Mouse (Mus musculus) layer of hippocampus, adult 9-11 months (tissue): ENCODE data around the gene Mgst2.
A peak's percentile ranks its signal among the peaks of the same experiment; 100 is the strongest.

Experiments used
- DNase-seq: peaks from one replicate; pipeline ENCODE4 v3.0.0; 2022

Gene Mgst2

DNA sequence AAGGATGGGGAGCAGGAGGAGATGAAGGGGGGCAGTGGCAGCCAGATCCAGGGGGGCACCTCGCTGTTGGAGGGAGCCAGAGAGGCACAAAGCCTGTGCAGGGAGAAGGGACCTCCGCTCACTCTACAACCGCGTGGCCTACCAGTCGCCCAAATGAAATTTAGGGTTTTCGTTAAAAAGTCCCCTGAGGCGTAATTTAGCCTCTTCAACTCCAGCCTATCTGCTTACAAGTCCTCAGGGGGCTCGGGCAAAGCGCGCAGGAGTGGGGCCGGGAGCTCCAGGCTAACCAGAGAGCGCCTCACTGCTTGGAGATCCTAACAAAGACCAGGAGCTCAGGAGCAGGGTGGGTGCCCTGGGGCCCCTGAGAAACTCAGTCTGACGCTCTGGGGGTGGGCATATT, 41.8 kb downstream of the Mgst2 start:
- DNase-seq = no peak

DNA sequence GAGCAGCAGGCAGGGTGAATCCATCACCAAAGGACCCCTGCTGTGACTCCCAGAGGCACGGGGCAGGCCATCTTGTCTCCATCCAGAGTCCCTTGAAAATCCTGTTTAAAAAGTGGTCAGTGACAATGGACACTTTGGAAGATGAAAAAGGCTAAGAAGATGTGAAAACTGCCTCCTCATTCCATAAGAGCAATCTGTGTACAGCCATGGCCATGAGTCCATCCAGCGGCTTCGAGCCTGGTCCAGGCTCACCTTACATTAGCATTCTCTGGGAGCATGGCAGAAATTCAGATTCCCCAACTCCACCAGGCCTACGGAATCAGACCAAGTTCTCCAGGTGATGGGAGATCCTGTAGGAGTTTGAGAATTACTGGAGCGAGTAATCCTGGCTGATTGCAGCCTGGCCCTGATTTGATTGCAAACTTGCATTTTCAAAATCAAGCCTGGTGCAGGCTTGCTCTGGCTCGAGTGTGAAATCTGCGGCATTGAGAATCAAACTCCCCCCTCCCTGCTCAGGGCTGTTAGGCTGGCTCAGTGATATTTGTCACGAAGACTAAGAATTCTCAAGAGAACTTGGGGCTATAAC, 42.6 kb downstream of the Mgst2 start:
- DNase-seq = no peak

DNA sequence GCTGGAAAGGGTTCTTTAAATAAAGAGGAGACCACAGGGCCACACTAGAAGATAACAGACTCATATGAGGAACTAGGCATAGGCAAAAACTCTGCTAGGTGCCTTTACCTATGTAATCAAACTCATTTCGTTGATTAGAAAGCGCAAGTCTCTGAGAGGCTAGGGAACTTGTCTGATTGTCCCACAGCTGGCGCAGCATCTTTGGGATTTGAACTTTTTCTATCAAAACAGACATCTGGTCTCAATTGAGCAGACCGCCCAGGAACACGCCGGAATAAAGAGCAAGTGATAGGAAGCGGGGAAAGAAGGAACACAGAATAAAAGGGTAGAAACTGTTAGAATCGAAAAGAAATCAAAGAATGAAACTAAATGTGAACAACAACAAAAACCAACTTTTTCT, 43.3 kb downstream of the Mgst2 start:
- DNase-seq = no peak

DNA sequence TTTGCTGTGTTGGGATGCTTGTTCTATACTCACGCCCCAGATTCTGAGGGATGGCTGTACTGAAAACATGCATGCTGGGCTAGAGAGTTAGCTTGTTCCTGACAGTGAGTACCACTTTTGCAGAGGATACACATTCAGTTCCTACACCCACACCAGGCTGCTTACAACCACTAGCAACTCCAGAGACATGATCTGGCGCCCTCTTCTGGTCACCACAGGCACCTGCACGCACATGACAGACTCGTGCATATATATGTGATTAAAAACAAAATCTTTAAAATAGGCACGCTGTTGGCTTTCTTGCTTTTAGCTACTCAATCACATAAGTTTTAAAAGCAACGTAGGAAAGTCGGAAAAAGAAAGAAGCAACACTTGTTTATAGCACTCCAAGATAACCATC, 45.1 kb downstream of the Mgst2 start:
- DNase-seq = no peak

DNA sequence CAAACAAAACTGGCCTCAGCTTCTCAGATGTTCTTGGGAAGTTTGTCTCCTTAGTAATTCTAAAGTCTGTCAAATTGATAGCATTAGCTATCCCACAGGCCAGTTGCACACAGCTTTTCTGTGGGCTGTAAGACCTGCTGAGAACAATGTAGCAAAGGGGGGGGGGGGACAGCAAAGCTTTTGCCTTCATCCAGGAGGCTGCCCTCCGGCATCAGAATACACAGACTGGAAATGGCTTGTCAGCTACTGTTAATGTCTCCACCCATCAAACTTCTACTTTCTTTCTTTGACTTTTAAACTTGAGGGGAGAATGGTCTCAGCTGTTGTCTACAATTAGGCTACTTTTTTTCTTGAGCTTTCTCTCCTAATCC, 48.2 kb downstream of the Mgst2 start:
- DNase-seq = no peak

DNA sequence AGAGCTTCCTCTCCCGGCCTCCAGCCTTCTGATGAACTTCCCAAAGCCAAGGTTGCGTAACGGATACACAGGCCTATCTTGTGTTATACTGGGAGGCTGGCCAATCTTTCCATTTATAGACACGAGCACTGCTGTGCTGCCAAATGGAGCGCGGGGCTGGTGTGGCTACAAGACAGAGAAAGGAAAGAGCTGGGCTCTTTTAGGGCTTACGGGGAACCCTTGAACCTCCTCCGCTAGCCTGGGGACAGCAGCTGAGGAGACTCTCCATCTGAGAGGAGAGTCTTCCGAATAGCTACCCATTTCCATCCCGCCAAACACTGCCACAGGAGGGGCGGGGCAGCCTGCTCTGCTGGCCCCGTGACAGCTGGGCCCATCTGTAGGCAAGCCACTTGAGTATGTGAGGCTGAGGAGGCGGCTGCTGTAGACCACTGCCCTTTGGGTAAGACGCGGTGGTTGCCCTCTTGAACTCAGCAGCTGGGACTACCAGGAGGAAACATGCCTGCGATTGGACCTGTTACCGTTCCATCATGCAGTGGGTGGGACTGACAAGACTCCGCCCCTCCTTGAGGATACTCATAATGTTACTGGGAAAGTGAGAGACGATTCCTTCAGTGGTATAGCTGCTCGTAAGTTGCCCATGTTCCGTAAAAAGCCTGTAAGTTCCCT, 48.7 kb downstream of the Mgst2 start:
- peak; percentile 94 for DNase-seq

DNA sequence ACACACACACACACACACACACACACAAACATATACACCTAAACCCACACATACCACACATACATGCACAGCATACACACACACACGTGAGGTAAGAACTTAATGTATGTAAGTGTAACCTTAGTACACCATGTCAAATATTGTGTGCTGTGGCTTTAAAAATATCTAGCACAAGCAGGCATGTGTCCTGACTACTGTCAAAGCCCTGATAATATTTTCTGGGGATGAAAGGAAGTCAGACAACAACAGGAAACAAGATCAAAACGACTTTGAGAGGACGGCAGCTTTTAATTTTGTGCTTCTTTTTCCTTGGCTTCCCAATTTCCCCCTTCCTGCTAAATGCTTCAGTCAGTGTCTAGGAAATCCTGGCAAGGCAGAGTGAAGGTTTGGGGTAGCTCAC, 52.2 kb downstream of the Mgst2 start:
- no peak for DNase-seq

DNA sequence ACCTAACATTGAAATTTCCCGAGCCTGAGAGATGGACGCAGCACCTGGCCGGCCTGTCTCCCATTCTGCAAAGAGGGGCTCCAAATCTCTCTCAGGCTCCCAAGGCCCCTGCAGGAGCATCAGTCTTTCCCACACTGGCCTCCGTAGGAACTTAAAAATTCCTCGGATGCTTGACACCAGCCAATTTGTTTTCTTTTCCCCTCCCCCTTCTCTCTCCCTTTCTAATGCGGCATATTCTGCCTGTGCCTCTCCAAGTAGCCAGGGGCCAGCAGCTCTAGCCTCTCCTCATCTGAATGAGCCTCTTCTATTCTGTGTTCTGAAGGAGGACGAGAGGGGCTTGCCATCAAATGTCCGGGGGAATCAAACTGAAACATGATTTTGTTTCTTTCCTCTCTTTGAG, 53.1 kb downstream of the Mgst2 start:
- no peak for DNase-seq

DNA sequence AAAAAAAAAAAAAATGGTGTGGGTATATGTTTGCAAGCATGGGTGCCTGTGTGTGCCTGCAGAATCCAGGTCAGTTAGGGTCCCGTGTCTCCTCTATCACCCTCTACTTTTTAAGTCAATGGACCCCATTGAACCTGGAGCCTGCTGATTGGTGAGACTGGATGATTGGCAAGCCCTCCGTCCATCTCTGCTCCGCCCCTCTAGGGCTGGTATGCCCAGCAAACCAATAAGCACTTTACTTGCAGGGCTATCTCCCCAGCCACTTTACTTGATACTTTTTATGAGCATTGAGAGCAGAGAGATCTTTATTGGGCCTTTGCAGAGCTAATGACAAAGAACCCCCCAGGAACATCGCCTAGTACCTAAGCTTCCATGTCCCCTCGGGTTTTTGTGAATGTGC, 54.3 kb downstream of the Mgst2 start:
- no peak for DNase-seq

DNA sequence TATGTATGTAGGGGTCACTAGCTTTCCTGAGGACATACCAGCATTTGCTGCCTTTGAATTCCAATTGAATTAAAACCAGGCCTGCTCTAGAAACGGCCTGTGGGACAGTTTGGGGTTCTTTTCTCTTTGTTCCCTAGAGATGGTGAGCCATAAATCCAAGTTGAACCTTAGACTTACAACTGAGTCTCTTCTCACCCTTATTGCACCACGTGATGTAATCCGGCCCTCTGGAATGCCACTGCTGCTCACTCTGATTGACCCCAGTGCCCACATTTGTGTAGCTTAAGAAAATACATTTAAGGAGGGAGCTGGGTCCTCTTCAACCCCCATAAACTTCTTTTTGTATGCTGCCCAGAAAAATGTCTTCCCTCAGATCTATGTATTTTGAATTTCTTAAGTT, 57.3 kb downstream of the Mgst2 start:
- no peak for DNase-seq

DNA sequence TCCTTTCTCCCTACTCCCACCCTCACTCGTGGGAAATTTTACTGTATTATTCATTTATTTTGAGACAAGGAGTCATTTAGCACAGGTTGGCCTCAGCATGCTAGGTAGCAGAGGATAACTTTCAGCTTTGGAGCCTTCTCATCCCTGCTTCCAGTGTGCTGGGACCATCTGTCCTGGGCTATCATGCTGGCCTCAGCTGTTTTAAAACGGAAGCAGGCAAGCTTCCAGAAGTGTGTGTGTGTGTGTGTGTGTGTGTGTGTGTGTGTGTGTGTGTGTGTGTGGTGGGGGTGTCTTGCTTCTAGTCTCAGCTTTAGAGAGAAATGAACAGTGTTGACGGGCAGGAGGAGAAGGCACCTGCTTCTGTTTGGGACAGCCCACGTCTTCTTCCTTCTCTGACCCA, 57.7 kb downstream of the Mgst2 start:
- DNase-seq = no peak

DNA sequence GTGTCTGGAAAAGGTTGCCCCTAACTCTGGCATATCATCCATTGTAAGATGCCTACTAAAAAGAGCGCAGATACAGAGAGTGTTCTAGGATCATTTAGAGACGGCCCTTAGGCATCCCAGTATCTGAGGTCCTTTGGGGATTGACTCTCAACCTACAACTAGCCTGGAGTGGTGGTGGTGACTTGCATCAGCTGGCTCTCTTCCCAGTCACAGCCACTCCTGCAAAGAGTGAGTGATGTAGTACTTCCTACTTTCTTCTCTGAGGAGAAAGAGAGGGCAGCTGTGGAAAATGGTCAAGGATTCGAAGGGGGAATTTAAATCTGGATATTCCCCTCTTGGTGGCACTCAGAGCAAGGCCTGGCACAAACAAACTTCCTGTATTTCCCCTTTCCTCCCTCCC, 59.2 kb downstream of the Mgst2 start:
- DNase-seq = no peak

DNA sequence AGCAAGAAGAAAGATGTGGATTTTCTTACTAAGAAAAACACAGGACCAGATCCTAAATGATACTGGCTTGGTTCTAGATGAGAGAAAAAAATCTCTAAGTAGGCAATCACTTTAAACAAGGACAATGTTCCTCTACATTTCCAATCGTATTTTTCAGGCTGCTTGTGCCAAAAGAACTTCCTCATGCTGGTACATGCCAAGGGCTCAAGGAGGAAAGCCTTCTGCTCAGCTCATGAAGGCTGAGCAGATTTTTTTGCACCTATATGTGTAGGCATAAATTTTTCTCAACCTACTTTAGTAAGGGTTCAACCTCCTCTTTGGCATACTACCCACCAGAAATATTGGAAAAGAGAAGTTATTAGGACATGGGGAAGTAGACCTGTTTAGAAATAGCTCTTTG, 59.8 kb downstream of the Mgst2 start:
- DNase-seq = no peak

DNA sequence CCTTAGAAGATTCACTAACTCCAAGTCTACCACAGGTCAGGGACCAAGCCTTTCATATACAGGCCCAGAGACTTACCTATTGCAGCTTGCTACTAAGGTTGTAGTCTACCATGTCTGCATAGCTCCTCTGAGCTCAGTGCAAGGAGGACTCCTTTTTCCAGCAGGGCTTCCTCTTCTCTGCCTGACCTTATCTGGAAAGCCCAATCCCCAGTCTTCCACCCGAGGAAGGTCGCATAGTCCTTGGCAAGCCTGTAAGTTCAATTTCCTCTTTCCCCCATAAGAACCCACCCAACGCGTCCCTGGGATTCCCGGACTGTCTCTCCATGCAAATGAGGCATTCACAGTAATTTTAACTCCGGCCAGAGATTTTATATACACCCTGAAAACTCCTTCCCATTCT, 66.1 kb downstream of the Mgst2 start:
- no peak for DNase-seq

DNA sequence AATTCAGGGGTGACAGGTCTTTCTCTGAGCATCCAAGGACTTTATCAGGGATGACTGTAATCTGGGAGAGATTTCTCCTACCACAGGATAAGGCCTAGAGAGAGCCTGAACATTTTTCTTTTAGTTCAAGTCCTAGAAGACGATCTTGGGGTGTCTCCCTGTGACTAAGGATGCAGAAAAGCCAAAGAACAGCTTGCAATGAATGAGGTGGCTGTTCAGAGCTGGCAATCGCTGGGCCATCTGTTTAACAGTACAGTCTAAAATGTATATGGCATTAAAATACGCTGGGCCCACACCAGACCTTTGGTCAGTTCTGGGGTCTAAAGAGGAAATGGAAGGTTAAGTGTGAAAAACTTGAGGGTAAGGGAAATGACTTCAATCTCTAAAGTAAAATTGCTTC, 67.3 kb downstream of the Mgst2 start:
- DNase-seq = no peak

DNA sequence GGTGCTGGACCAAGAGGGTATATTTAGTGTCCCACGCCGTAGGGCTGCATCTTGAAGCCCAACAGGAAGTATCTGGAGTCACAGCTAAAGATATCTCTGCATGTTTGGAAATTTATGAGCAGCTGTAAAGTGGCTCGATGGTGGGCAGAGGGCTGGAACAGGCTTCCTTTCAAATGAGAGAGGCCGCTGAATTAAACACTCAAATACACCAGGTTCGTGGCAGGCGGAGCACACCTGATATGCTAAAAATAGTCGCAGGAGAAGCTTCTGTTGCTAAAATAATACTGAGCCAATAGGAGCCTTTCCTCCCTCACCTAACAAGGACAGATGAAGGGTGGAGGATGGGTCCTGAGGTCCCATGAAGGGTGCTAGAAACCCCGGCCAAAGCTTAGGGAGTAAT, 67.8 kb downstream of the Mgst2 start:
- DNase-seq = peak; percentile 39

DNA sequence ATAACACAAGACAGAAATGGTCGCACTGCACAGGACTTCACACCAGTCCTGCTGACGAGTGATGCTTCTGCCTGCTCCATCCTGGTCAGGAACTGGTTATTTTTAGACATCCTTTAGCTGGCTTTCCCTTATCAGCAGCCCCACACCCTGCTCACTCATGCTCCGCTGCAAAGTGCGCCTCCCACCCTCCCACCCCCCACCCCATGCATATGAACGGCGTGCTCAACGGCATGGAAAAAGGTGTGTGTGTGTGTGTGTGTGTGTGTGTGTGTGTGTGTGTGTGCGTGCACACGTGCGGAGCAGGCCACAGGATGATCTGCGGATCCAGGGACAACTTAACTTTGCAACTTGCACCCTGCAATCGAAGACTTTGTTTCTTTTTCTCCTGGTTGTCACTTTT, 68.3 kb downstream of the Mgst2 start:
- no peak for DNase-seq

DNA sequence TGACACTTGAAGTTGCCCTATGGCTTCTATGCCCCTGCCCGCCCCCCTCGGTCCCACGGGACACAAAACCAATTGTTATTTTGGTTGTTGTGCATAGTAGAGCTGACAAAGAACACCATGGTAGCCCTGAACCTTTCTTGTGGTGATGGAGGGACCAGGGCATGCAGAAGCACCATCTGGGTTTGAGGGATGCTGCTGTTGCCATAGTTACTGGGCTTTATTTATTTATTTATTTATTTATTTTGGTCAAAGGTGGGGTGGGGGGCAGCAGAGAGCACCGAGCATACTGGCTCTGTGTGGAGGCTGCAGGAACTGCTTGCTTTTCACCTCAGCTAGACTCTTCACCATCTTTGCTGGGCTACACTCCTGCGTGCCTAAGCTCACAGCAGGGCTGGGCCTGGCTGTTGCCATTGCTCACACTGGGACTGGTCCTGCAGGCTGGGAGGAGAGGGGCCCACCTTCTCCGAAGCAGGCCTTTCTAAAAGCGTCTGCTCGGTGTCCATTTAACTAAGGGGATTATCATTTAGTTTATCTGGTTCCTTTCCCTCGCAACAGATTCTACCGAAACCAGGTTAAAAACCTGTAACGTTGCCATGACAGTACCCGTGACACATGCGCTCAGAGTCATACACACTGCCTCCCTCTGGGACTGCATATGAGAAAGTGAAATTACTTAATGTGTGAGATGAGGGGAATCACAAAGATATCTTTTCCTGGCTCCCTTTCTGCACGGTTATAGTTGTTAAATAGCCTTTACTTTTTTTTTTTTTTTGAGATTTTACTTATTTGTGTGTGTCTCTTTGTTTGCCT, 69.2 kb downstream of the Mgst2 start:
- DNase-seq = no peak

DNA sequence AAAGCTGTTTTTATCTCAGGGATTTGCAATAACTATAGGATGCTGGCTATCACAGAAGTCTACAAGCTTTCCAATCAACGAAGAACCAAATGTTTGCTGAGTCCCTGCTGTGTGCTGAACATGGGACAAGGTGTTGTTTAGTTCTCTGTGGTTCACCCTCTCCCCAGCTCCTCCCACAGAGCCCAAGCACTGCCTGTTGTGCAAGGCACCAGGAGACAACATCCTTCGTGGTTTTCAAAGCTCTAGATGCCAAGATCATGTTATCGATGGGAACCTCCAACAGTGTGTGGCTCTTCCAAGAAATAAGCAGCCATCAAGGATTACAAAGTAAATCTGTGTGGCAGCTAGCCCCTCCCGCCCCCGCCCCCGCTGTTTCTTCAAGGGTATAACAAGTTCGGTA, 70.5 kb downstream of the Mgst2 start:
- no peak for DNase-seq

DNA sequence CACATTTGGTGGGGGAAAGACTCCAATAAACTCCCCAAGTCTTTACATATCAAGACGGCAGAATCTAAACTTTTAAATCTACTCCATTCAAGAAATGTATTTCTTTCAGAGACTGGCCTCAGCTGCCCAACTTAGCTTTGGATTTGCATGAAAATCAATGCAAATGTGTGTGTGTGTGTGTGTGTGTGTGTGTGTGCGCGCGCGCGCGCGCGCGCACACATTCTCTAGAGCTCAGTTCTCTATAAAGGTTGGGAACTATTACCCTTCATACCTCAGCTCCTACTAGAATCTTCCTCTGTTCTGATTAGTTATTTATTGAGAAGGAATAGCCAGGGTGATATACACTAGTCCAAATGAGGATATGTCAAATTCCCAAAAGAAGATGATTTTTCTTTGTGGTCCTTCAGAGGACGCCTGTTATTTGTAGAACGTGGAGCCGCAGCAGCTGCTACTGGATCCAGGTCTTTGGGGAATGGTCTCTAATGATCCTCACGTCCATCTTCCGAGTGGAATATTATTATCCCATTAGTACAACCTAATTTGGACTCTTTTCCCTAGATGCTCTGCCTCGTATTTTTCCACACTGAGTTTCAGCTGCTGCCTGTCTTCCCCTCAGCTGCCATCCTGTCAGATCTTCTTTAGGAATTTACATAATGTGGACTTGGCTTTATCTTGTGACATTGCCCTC, 71.9 kb downstream of the Mgst2 start:
- DNase-seq = no peak
